Mouse (Mus musculus) urinary bladder, postnatal 36 days (tissue): ENCODE data around the gene Mycbpap.

Source experiments
- DNase-seq, 2 experiments: peaks; one replicate each; pipeline ENCODE4 v3.0.0; 2022; ENCODE audit warnings: low spot score in 2 of 2, mixed read lengths in 1 of 2

Gene Mycbpap

DNA sequence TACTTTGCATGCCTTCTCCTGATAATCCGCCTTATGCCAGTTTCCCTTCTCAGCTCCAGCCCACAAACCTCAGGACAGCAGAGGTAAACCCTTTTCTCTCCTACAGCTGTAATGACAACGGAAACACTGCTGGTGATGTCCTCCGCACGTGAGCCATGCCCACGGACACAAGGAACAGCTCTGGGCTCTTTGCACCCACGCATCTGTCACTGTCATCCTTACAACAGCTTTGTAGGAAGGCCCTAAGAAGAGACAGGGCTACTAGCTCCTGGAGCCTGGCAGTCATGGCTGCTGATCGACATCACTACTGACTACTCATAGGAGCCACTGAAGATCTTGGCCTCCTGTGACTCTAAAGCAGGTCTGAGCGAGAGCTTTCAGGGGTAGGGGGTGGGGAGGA, 11.6 kb upstream of the Mycbpap start:
- DNase-seq, result no peak

DNA sequence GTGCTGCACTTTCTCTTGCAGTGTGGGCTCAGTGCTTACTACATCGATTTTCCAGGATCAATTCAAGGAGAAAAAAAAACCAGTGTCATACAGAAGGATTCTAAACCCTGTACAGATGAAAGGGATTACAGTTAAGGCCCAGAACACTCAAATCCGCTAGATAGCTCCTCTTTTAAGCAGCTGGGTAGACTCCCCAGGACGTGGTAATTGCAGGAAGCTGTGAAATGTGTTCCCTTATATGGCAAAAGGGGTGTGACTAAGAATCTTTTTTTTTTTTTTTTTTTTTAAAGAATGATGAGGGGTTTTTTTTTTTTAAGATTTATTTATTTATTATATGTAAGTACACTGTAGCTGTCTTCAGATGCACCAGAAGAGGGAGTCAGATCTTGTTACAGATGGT, 7.3 kb upstream of the Mycbpap start:
- no peak for DNase-seq

GRCm38 (mm10) chr11:94526171-94526879, 4.8 kb upstream of the Mycbpap start:
- no peak for DNase-seq

GRCm38 (mm10) chr11:94513452-94513851, 8.1 kb downstream of the Mycbpap start:
- DNase-seq, result no peak

GRCm38 (mm10) chr11:94508976-94509375, 12.6 kb downstream of the Mycbpap start:
- no peak for DNase-seq

DNA sequence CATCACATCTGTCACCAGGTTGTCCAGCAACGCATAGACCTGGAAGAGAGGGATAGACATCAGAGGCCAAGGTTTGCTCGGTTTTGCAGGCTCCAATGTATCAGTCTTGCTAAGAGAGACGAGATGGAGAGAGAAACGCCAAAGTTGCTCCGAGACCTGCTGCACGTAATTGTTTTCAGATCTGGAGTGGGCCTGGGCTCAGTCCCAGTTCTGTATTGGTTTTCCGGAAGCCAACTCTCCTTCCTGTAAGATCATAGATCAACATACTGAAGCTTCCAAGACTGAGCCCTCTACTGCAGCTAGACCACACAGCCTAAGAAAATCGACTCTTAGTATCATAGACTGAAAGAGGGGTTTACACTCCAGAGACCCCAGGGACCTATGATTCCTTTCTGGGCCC, 20.1 kb downstream of the Mycbpap start:
- DNase-seq, result no peak

DNA sequence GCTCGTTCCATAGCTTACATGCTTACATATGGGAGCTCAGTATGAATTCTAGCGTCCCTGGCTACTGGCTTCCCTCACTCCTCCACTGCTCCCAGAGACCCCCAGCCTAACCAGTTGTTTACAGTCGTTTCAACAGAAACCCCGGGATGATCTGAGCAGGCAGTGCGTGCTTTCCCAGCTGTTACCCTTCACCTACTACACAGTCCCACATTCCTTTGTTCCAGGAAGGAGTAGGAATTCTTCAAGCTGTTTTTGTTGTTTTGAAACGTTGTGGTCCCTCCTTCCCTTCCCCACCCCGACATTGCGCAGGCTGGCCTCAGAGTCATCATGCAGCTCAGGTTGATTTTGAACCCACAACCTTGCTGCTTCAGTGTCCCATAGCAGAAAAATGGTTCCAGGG, 21.2 kb downstream of the Mycbpap start:
- no peak for DNase-seq

DNA sequence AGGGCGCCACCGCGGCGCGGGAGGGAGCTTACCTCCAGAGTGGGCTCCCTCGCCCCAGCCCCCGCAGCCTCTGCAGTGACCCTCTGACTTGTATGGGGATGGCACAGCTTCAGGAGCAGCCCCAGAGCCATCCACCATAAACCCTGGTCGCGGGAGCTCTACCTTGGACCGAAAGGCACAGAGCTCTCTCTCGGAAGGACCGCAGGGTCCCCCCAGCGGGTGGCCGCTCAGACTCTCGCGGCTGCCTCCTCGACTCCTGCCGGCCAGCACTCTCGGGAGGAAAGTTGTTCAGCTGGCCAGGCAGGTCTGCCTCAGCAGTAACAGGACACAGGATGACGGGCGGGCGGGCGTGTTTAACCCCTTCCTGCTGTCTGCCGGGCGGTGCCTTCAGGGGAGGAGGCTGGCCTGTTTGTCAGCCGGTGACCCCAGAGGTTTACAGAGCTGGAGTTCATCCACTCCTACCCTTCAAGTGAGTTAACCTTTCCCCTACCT, 21.8 kb downstream of the Mycbpap start, which contains the start of gene Epn3:
Gene Epn3, minus strand, starts transcription at position 314 of the 492 bp plus-strand sequence.
- DNase-seq, result peak; percentile 72 to 77

DNA sequence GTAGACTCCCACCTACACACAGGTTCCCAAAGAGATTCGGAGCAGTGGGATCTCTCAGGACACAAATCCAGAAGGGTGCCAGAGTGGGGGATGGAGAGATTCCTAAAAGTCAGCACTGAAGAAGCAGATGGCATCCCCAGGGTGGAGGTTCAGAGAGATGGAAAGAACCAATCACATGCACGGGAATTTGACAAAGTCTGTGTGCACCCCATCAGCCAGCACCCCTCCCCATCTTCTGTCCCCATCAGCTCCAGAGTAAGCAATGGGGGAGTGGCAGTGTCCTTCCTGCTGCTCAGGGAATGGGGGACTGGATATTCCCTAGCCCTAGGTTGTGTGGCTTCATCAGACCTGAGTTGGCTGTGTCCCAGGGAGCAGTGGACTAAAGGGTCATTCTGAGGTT, 22.5 kb downstream of the Mycbpap start:
- DNase-seq, result no peak

DNA sequence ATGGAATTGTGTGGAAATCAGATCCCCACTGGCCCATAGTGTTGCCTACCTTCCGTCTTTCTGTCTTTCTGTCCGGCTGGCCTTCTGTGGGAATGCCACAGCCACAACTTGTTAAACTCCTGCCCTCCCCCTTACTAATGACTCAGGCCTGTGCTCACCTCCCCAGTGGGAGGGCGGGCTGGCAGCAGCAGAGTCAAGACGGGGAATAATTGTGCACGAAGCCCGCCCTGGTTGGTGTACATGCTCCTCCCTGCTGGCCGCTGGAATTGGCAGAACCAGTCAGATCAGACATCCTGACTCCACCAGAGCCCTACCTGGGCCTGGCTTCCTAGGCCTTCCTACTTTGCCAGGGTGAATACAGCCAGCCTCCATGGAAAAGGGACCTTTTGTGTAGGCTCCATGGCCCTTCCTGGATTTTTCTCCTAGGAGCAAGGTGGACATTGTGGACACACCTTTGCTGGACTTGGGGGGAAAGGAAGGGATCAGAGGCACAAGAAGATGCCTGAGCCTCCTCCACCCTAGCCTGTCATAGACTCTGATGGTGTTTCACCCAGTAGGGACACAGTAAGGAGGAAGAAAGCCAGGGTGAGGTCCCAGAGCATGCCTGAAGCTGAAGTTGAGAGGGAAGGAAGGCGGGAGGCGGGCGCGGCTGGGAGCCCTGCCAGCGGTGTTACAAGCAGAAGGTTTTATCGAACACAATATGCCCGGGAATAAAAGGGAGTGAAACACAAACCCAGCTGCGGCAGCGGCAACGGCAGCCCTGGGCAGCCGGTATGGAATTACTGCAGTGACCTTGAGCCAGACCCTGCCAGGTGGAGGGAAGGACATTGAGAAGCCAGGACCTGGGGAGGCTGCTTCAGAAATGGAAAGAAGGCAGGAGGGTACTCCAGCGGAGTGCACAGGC, 23.2 kb downstream of the Mycbpap start:
- DNase-seq, result peak; percentile 64 to 78

- no peak for DNase-seq
Observed at GRCm38 (mm10) chr11:94495415-94495814, 26.1 kb downstream of the Mycbpap start.

DNA sequence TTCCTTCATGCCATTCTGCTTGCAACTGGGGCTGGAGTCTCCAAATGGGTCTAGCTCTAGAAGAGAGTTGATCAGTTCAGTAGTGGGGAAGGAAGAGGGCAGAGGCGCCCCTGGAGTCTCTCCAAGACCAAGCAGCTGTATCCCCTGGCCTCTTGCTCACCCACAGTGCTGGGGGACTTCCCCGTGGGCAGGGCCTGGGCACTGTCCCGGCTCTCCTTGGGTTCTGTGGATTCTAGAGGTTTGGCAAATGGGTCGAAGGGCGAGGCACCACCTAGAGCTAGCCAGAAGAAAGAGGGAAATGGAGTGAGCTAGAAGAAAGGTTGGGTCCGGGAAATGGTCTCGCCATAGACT, 29.8 kb downstream of the Mycbpap start:
- no peak for DNase-seq

GRCm38 (mm10) chr11:94491035-94491748, 30.4 kb downstream of the Mycbpap start:
- no peak for DNase-seq

GRCm38 (mm10) chr11:94489745-94490144, 31.8 kb downstream of the Mycbpap start:
- no peak for DNase-seq

- no peak for DNase-seq
Observed at GRCm38 (mm10) chr11:94488767-94489533, 32.6 kb downstream of the Mycbpap start.

GRCm38 (mm10) chr11:94486001-94486400, 35.5 kb downstream of the Mycbpap start, which contains the start of gene Spata20:
Spata20 (minus strand) TSS chr11:94486179.
- peak; percentile 85 to 86 for DNase-seq

DNA sequence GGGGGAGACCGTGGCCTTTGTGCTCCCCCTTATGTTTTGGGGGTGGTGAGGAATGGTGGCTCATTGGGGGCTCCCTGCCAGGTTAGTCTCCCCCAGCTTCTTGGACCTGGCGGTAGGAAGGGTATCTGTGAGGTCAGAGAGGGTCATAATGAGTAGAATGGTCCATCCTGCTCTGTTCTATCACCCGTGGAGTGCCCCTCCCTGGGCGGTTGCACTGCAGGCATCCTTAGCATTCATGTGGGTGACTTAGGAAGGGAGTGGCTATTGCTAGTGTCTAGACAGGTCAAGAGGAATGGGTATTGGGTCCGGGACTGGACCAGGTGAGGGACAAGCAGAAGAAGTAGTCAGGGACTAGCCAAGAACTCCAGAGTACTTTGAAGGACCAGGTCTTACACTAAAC, 36.3 kb downstream of the Mycbpap start:
- DNase-seq, result no peak

DNA sequence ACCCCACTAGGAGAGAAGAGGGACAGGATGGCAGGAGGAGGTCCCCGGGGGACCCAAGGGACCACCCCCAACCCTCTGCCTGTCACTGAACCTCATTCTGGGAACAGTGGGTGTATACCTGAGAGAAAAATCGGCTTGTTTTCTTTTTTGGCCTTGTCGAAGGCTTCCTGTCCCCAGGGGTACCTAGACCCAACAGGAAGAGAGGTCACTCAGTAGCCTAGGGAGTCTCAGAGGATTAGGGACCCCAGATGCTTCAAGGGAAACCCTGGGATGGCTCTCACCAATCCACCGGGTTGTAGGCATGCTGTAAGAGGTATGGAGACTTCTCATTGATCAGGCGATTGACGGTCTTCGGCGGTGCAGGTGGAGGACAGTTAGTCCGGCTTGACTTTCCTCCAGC, 36.9 kb downstream of the Mycbpap start:
- no peak for DNase-seq

- no peak for DNase-seq
Observed at GRCm38 (mm10) chr11:94483921-94484320, 37.6 kb downstream of the Mycbpap start.

DNA sequence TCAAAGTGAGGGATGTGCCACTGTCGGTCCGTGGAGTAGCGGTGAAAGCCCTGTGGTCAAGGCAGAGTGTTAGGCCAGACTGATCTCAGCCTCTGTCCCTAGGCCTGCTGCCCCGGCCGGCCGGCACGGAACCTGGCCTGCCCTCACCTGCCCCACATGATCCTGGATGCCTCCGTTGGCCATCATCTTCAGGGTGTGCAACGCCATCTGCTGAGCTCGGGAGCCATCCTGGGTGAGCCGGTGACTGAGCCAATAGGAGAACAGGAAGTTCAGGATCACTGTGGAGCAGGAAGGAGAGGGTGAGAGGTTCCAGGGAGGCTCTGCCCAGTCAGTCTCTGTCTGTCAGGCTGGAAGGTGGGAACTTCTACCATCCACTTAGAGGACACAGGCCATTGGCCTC, 38.1 kb downstream of the Mycbpap start:
- DNase-seq, result no peak

- no peak for DNase-seq
Observed at GRCm38 (mm10) chr11:94482738-94483137, 38.8 kb downstream of the Mycbpap start.
